Mouse (Mus musculus): Measurements from ENCODE around the gene Rpl10.

DNA sequence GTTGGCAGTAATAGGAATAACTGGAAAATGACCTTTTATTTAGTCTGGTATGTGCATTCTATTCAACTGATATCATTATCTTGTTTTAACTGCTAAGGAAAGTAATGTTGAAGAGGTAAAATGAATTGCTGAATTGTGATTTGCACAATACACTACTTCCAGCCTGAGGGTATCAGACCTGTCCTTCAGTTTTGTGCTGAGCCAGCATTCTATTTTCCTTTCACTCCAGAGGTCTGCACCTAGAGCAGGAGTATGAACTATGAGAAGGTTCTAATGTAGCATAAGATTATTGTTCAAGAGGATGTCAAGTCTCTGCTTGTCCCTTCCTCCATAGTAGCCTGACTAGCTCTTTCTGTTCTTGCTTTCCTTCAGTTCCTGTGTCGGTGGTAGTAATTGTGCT is 27.7 kb downstream of the Rpl10 start:
- TF ChIP-seq CTCF (IDR thresholded peaks at IDR 0.05; ENCODE audit: borderline replicate concordance, control insufficient read depth, extremely low read depth, insufficient read depth, low read length, poor library complexity) (no peak), POLR2A (IDR thresholded peaks at IDR 0.05; ENCODE audit: control insufficient read depth, extremely low read depth, insufficient read depth, low read length, poor library complexity) (no peak)
